Mouse (Mus musculus): ENCODE data around the gene C2cd4b.

DNA sequence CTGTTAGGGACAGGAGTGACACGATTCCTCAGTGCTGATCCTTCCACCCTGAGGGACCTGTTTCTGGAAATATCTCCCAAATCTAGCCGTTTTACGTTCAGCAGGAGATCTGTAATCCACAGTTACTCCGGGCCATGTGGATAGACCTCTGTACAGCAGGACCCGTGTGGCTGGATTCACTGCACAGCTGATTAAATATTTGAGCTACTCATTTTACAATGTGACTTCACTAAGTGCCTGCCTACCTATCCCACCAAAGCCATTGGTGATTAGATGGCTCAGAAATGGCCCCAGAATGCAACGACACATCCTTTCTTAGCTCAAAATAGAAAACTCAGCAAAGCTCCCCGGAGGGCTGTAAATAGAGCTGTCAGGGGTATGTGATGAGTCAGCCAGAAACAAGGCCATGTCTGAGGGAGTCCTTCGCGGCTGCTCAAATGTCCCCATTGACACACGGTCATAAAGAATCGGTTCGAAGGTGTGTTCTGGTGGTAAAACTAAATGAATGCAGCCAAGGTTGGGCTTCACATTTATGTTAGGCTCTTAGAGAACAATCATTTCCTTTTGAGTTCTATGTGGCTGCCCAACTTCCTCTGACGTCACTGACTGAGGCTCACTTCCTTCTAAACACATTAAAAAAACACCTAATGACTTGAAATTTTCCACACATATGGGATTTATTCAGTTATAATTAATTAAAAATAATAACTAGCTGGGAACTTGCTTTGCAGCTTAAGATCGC lies 40.0 kb downstream of the C2cd4b start:
- TF ChIP-seq CTCF (IDR thresholded peaks at IDR 0.05; ENCODE audit: control insufficient read depth, insufficient read depth, insufficient replicate concordance, low read depth, low read length) (no peak), POLR2A (IDR thresholded peaks at IDR 0.05; ENCODE audit: control insufficient read depth, low read depth, low read length) (no peak)

Measured in testis, adult 2 months (tissue).